Mouse (Mus musculus): Measurements from ENCODE around the gene Zfp853. TPM values are rescaled to one million over a fixed set of nuclear protein-coding genes. Genes with fewer than 3 reads are reported as not detected.

Gene Zfp853
- total RNA-seq, 2 experiments from 2014 or later = 0.09 TPM; not detected in 1

- ATAC-seq (ENCODE audit: poor library complexity, severe bottlenecking) = no peak
Observed at GRCm38 (mm10) chr5:143295330-143295729, 1.9 kb upstream of the Zfp853 start.

- no peak for ATAC-seq (ENCODE audit: poor library complexity, severe bottlenecking)
Observed at GRCm38 (mm10) chr5:143294862-143295261, 1.4 kb upstream of the Zfp853 start.

GRCm38 (mm10) chr5:143292879-143293278 is 544 bp downstream of the Zfp853 start:
- no peak for ATAC-seq (ENCODE audit: poor library complexity, severe bottlenecking)

- ATAC-seq (ENCODE audit: poor library complexity, severe bottlenecking) = no peak
Observed at GRCm38 (mm10) chr5:143289299-143289698, 4.1 kb downstream of the Zfp853 start.

GRCm38 (mm10) chr5:143288378-143288911 is 5.0 kb downstream of the Zfp853 start:
- ATAC-seq (ENCODE audit: poor library complexity, severe bottlenecking) = peak; percentile 58

- peak; percentile 62 for ATAC-seq (ENCODE audit: poor library complexity, severe bottlenecking)
Observed at GRCm38 (mm10) chr5:143287774-143288328, 5.6 kb downstream of the Zfp853 start.

GRCm38 (mm10) chr5:143284762-143285161 is 8.7 kb downstream of the Zfp853 start:
- ATAC-seq (ENCODE audit: poor library complexity, severe bottlenecking) = no peak

- no peak for ATAC-seq (ENCODE audit: poor library complexity, severe bottlenecking)
Observed at GRCm38 (mm10) chr5:143279247-143279646, 14.2 kb downstream of the Zfp853 start.

- ATAC-seq (ENCODE audit: poor library complexity, severe bottlenecking) = no peak
Observed at GRCm38 (mm10) chr5:143275761-143276160, 17.7 kb downstream of the Zfp853 start.

- ATAC-seq (ENCODE audit: poor library complexity, severe bottlenecking) = peak; percentile 20; the same call in 1 of the 2 replicates
Observed at GRCm38 (mm10) chr5:143272540-143273330, 20.7 kb downstream of the Zfp853 start.

GRCm38 (mm10) chr5:143272108-143272507 is 21.3 kb downstream of the Zfp853 start:
- ATAC-seq (ENCODE audit: poor library complexity, severe bottlenecking) = peak; percentile 25; the same call in 1 of the 2 replicates

GRCm38 (mm10) chr5:143271642-143272041 is 21.8 kb downstream of the Zfp853 start:
- no peak for ATAC-seq (ENCODE audit: poor library complexity, severe bottlenecking)

- peak; percentile 16; the same call in 1 of the 2 replicates for ATAC-seq (ENCODE audit: poor library complexity, severe bottlenecking)
Observed at GRCm38 (mm10) chr5:143270151-143270519, 23.3 kb downstream of the Zfp853 start.

GRCm38 (mm10) chr5:143269363-143270150 is 23.9 kb downstream of the Zfp853 start, which contains the start of gene Zfp316:
TSS of gene Zfp316 (minus strand) at chr5:143270022.
- ATAC-seq (ENCODE audit: poor library complexity, severe bottlenecking) = peak; percentile 75

GRCm38 (mm10) chr5:143268985-143269362 is 24.4 kb downstream of the Zfp853 start:
- no peak for ATAC-seq (ENCODE audit: poor library complexity, severe bottlenecking)

- ATAC-seq (ENCODE audit: poor library complexity, severe bottlenecking) = no peak
Observed at GRCm38 (mm10) chr5:143266794-143267193, 26.6 kb downstream of the Zfp853 start.

- ATAC-seq (ENCODE audit: poor library complexity, severe bottlenecking) = no peak
Observed at GRCm38 (mm10) chr5:143265409-143265808, 28.0 kb downstream of the Zfp853 start.

- ATAC-seq (ENCODE audit: poor library complexity, severe bottlenecking) = no peak
Observed at GRCm38 (mm10) chr5:143264689-143265088, 28.7 kb downstream of the Zfp853 start.

GRCm38 (mm10) chr5:143261636-143262035 is 31.8 kb downstream of the Zfp853 start:
- ATAC-seq (ENCODE audit: poor library complexity, severe bottlenecking) = no peak

GRCm38 (mm10) chr5:143255802-143256201 is 37.6 kb downstream of the Zfp853 start:
- no peak for ATAC-seq (ENCODE audit: poor library complexity, severe bottlenecking)

- ATAC-seq (ENCODE audit: poor library complexity, severe bottlenecking) = no peak
Observed at GRCm38 (mm10) chr5:143255131-143255519, 38.3 kb downstream of the Zfp853 start.

Data from megakaryocyte, adult 5-6 weeks (primary cell).